Mouse (Mus musculus): ENCODE data around the gene Cbx2. TPM values are rescaled to one million over a fixed set of nuclear protein-coding genes. Genes with fewer than 3 reads are reported as not detected.
A peak's percentile ranks its signal among the peaks of the same experiment; 100 is the strongest.

Gene Cbx2
- polyA plus RNA-seq, 1 experiment from 2014 or later, result 23.8 TPM

DNA sequence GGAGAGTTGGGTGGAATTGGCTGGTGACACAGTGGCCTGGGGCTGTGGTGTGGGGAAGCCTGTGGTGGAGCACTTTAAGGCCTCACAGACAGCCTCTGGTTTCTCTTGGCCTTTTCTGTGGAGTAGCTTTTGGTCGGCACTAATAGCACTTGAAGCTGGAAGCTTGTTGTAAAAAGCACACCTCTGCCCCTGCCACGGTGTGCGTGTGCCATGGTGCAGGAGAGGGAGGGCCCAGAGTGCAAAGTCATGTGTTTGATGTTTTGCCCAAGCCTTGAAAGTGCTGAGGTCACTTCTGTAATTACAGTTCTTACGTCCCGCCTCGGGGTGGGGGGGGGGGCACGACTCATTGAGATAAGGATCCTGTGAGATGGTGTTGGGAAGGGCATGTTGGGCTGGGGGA is 1.5 kb downstream of the Cbx2 start:
- Histone ChIP-seq H3K27me3 (ENCODE audit: control insufficient read depth, insufficient read depth, low read length) (peaks cover 12% of the 10 kb centered on the region), H3K36me3 (ENCODE audit: control insufficient read depth, insufficient read depth, low read length) (peaks cover 22% of the 10 kb centered on the region), H3K4me1 (ENCODE audit: control insufficient read depth, insufficient read depth, low read length) (peaks cover 29% of the 10 kb centered on the region), H3K27ac (ENCODE audit: low read depth, low read length) (no peak overlapping the region), H3K9ac (ENCODE audit: low read depth, low read length) (peak overlapping the region; percentile 93), H3K9me3 (replicated peaks; ENCODE audit: control insufficient read depth, low read length) (no peaks in the 10 kb centered on the region), H3K4me2 (peak overlapping the region; percentile 87), H3K4me3 (ENCODE audit: low read depth, low read length) (peak overlapping the region; percentile 78)
- 15% methylated on average over 7 of the region's 7 CpGs for WGBS (ENCODE audit: insufficient replicate concordance)
- no peak for ATAC-seq (replicated peaks; ENCODE audit: insufficient number of reproducible peaks, low FRiP score, low TSS enrichment)

- WGBS (ENCODE audit: insufficient replicate concordance), result 37% methylated on average over 12 of the region's 12 CpGs
- Histone ChIP-seq H3K9me3 (replicated peaks; ENCODE audit: control insufficient read depth, low read length) (no peaks in the 10 kb centered on the region), H3K27me3 (ENCODE audit: control insufficient read depth, insufficient read depth, low read length) (peaks cover 8% of the 10 kb centered on the region), H3K9ac (ENCODE audit: low read depth, low read length) (no peak overlapping the region), H3K4me1 (ENCODE audit: control insufficient read depth, insufficient read depth, low read length) (peaks cover 29% of the 10 kb centered on the region), H3K27ac (ENCODE audit: low read depth, low read length) (no peak overlapping the region), H3K4me3 (ENCODE audit: low read depth, low read length) (no peak overlapping the region), H3K36me3 (ENCODE audit: control insufficient read depth, insufficient read depth, low read length) (peaks cover 26% of the 10 kb centered on the region), H3K4me2 (peak overlapping the region; percentile 43)
- no peak for ATAC-seq (replicated peaks; ENCODE audit: insufficient number of reproducible peaks, low FRiP score, low TSS enrichment)
Observed at GRCm38 (mm10) chr11:119026203-119026602, 3.4 kb downstream of the Cbx2 start.

DNA sequence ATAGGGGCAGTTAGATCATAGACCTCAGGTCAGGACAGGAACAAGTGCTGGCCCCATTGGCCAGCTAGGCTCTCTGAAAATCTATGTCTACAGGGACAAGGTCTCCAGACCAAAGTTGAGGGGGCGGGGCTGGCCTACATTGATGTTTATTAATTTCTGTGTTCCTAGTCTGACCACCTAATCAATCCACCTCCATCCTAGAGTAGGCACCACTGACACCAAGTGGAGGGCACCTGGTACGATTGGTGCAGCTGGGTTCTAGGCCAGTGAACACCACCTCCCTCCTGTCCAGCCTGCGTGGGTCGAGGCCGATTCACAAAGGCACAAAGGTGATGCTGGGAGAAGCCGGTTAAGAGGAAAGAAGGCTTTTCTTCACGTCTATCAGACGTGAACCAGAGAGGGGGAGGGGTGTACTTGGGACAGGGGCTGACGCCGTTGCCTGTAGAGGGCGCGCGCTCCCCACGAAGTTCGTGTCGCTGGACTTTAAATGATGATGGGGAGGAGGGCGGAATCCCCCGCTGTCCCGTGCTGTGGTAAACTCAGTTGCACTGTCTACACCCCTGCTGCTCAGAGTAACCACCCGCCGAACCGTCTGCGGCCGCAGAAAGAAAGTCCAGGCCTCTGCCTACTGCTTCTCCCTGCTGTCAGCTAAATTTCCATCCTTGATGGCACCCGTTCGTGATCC is 11.3 kb downstream of the Cbx2 start:
- peaks cover 57% of the 10 kb centered on the region for H3K27me3 ChIP-seq (ENCODE audit: control insufficient read depth, insufficient read depth, low read length)
- WGBS (ENCODE audit: insufficient replicate concordance), result 1% methylated on average over 26 of the region's 26 CpGs

DNA sequence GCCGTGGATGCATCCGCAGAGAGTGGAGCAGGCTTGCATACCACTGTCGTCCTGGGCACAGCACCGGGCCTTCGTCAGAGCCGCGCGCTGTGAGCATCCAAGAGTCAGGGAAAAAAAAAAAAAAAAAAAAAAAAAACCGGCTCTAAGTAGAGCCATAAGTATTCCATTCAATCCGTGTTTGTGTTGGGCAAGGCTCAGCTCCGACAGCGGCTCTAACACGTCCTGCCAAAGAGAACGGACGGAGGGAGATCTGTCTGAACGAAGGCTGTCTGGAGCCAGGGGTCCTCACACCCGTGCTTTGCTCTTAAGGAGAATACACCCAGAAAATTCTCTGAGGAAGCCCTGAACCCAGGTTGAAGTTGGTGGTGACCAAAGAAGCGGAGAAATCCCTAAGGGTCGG is 11.9 kb downstream of the Cbx2 start:
- Histone ChIP-seq H3K4me2 (peak overlapping the region; percentile 57), H3K27ac (ENCODE audit: low read depth, low read length) (no peak overlapping the region), H3K36me3 (ENCODE audit: control insufficient read depth, insufficient read depth, low read length) (peaks cover 7% of the 10 kb centered on the region), H3K4me3 (ENCODE audit: low read depth, low read length) (peak overlapping the region; percentile 34), H3K27me3 (ENCODE audit: control insufficient read depth, insufficient read depth, low read length) (peaks cover 63% of the 10 kb centered on the region), H3K4me1 (ENCODE audit: control insufficient read depth, insufficient read depth, low read length) (peaks cover 23% of the 10 kb centered on the region), H3K9ac (ENCODE audit: low read depth, low read length) (no peak overlapping the region), H3K9me3 (replicated peaks; ENCODE audit: control insufficient read depth, low read length) (no peaks in the 10 kb centered on the region)
- no peak for ATAC-seq (replicated peaks; ENCODE audit: insufficient number of reproducible peaks, low FRiP score, low TSS enrichment)
- under 1% methylated on average over 19 of the region's 19 CpGs for WGBS (ENCODE audit: insufficient replicate concordance)

More for the DNA sequence above, 11.3 kb downstream of the Cbx2 start:
- H3K9ac ChIP-seq (ENCODE audit: low read depth, low read length), result no peak overlapping the region
- peak overlapping the region; percentile 57 for H3K4me2 ChIP-seq
- peaks cover 10% of the 10 kb centered on the region for H3K36me3 ChIP-seq (ENCODE audit: control insufficient read depth, insufficient read depth, low read length)
- no peak for ATAC-seq (replicated peaks; ENCODE audit: insufficient number of reproducible peaks, low FRiP score, low TSS enrichment)
- H3K9me3 ChIP-seq (replicated peaks; ENCODE audit: control insufficient read depth, low read length), result no peaks in the 10 kb centered on the region
- H3K4me3 ChIP-seq (ENCODE audit: low read depth, low read length), result peak overlapping the region; percentile 34
- H3K27ac ChIP-seq (ENCODE audit: low read depth, low read length), result no peak overlapping the region
- peaks cover 18% of the 10 kb centered on the region for H3K4me1 ChIP-seq (ENCODE audit: control insufficient read depth, insufficient read depth, low read length)

DNA sequence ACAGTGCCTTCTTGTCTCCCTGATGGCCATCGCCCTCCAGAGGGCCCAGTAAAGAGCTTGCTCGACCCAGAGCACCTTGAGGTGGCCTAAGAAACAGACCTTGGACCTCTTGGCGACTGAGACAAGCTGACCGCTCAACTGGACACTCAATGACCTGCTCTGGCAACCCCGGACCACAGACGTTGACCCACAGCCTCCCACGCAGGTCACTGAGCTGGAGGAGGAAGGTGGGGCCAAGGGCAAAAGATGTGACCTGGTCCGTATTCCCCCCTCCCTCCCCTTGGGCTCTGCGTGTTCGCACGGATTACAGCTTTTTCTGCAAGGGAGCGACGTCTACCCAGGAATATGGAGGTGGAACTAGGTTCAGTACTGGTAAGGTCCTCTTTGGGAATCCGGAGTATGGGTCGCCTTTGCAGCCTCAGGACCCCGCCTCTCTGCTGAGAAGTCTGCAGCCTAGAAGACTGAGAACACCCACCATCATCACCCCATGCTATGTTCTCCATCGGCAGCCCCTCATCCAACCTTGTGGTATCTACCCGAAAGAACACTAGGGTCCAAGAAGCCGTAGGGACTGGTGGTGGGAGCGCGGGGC is 12.4 kb downstream of the Cbx2 start:
- Histone ChIP-seq H3K9me3 (replicated peaks; ENCODE audit: control insufficient read depth, low read length) (no peaks in the 10 kb centered on the region), H3K36me3 (ENCODE audit: control insufficient read depth, insufficient read depth, low read length) (peaks cover 4% of the 10 kb centered on the region), H3K9ac (ENCODE audit: low read depth, low read length) (no peak overlapping the region), H3K27me3 (ENCODE audit: control insufficient read depth, insufficient read depth, low read length) (peaks cover 63% of the 10 kb centered on the region), H3K27ac (ENCODE audit: low read depth, low read length) (no peak overlapping the region), H3K4me3 (ENCODE audit: low read depth, low read length) (peak overlapping the region; percentile 5; the same call in 1 of the 2 replicates), H3K4me1 (ENCODE audit: control insufficient read depth, insufficient read depth, low read length) (peaks cover 28% of the 10 kb centered on the region), H3K4me2 (peak overlapping the region; percentile 16; the same call in 1 of the 2 replicates)
- 2% methylated on average over 21 of the region's 21 CpGs for WGBS (ENCODE audit: insufficient replicate concordance)
- no peak for ATAC-seq (replicated peaks; ENCODE audit: insufficient number of reproducible peaks, low FRiP score, low TSS enrichment)

- no peak for ATAC-seq (replicated peaks; ENCODE audit: insufficient number of reproducible peaks, low FRiP score, low TSS enrichment)
- Histone ChIP-seq H3K27ac (ENCODE audit: low read depth, low read length) (no peak overlapping the region), H3K27me3 (ENCODE audit: control insufficient read depth, insufficient read depth, low read length) (peaks cover 63% of the 10 kb centered on the region), H3K9ac (ENCODE audit: low read depth, low read length) (no peak overlapping the region), H3K4me2 (peak overlapping the region; percentile 16; the same call in 1 of the 2 replicates), H3K4me3 (ENCODE audit: low read depth, low read length) (0 out of 2 replicates have a peak overlapping the region, but pooled peaks have one; percentile 5), H3K9me3 (replicated peaks; ENCODE audit: control insufficient read depth, low read length) (no peaks in the 10 kb centered on the region), H3K36me3 (ENCODE audit: control insufficient read depth, insufficient read depth, low read length) (peaks cover 4% of the 10 kb centered on the region), H3K4me1 (ENCODE audit: control insufficient read depth, insufficient read depth, low read length) (peaks cover 29% of the 10 kb centered on the region)
- 1% methylated on average over 21 of the region's 21 CpGs for WGBS (ENCODE audit: insufficient replicate concordance)
Observed at GRCm38 (mm10) chr11:119035686-119036165, 13.0 kb downstream of the Cbx2 start.

DNA sequence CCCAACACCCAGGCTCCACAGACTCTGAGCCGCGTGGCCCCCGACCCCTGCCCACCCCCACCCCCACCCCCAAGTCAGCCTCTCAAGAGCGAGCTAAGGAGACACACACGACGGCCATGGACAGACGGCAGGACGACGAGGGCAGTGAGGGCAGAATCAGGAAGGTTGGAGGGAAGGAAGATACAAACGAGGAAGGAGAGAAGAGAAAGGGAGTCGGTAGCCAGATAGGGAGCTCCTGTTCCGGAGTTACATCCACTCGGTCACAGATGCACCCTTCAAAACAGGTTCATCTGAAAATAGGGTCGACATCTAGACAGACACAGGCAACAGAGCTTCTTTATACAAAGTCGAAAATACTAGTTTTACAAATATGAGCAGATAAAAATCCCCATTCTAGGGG is 13.7 kb downstream of the Cbx2 start:
- no peak overlapping the region for H3K27ac ChIP-seq (ENCODE audit: low read depth, low read length)
- no peak overlapping the region for H3K9ac ChIP-seq (ENCODE audit: low read depth, low read length)
- ATAC-seq (replicated peaks; ENCODE audit: insufficient number of reproducible peaks, low FRiP score, low TSS enrichment), result no peak
- peaks cover 29% of the 10 kb centered on the region for H3K4me1 ChIP-seq (ENCODE audit: control insufficient read depth, insufficient read depth, low read length)
- peaks cover 4% of the 10 kb centered on the region for H3K36me3 ChIP-seq (ENCODE audit: control insufficient read depth, insufficient read depth, low read length)
- peak overlapping the region; percentile 47; the same call in 1 of the 2 replicates for H3K4me3 ChIP-seq (ENCODE audit: low read depth, low read length)
- H3K27me3 ChIP-seq (ENCODE audit: control insufficient read depth, insufficient read depth, low read length), result peaks cover 65% of the 10 kb centered on the region
- WGBS (ENCODE audit: insufficient replicate concordance), result 3% methylated on average over 15 of the region's 15 CpGs
- peak overlapping the region; percentile 78 for H3K4me2 ChIP-seq
- H3K9me3 ChIP-seq (replicated peaks; ENCODE audit: control insufficient read depth, low read length), result no peaks in the 10 kb centered on the region

GRCm38 (mm10) chr11:119036934-119037779 is 14.4 kb downstream of the Cbx2 start:
- WGBS (ENCODE audit: insufficient replicate concordance), result 1% methylated on average over 57 of the region's 57 CpGs
- Histone ChIP-seq H3K4me3 (ENCODE audit: low read depth, low read length) (peak overlapping the region; percentile 47), H3K4me1 (ENCODE audit: control insufficient read depth, insufficient read depth, low read length) (peaks cover 32% of the 10 kb centered on the region), H3K9ac (ENCODE audit: low read depth, low read length) (peak overlapping the region; percentile 23; the same call in 1 of the 2 replicates), H3K27ac (ENCODE audit: low read depth, low read length) (no peak overlapping the region), H3K9me3 (replicated peaks; ENCODE audit: control insufficient read depth, low read length) (no peaks in the 10 kb centered on the region), H3K27me3 (ENCODE audit: control insufficient read depth, insufficient read depth, low read length) (peaks cover 72% of the 10 kb centered on the region), H3K4me2 (peak overlapping the region; percentile 78), H3K36me3 (ENCODE audit: control insufficient read depth, insufficient read depth, low read length) (peaks cover 4% of the 10 kb centered on the region)
- no peak for ATAC-seq (replicated peaks; ENCODE audit: insufficient number of reproducible peaks, low FRiP score, low TSS enrichment)
